Mouse (Mus musculus): ENCODE data around the gene Ssxb8. TPM values are rescaled to one million over a fixed set of nuclear protein-coding genes. Genes with fewer than 3 reads are reported as not detected.
A peak's percentile ranks its signal among the peaks of the same experiment; 100 is the strongest.
"Not testable (repeated sequence)": the region's sequence is repeated elsewhere in the genome, so short reads cannot be mapped to it uniquely, and the experiment has no call there.

Ssxb8 gene
- not detected for total RNA-seq (2021)

- not testable (repeated sequence) for DNase-seq
Observed at GRCm38 (mm10) chrX:8690744-8691143, at the start of gene Ssxb8. Gene Ssxb8, minus strand, starts transcription at chrX:8690844.

- DNase-seq: peak; percentile 27
Observed at GRCm38 (mm10) chrX:8732907-8733306, 42.3 kb upstream of the Ssxb8 start.

GRCm38 (mm10) chrX:8663085-8663484, 27.6 kb downstream of the Ssxb8 start:
- no peak for DNase-seq

Other genes with a start within 250 kb of the Ssxb8 start
- gene Ssxb2, start 229.1 kb downstream of the Ssxb8 start, total RNA-seq (2021): not detected
- not detected for gene Gm14459, start 165.9 kb downstream of the Ssxb8 start, total RNA-seq (2021)
- not detected for gene Ssxb6, start 142.6 kb downstream of the Ssxb8 start, total RNA-seq (2021)
- not detected for gene Ssxb3, start 99.0 kb downstream of the Ssxb8 start, total RNA-seq (2021)
- not detected for gene Ssx9, start 57.6 kb upstream of the Ssxb8 start, total RNA-seq (2021)
- gene Ssxb5, start 112.8 kb upstream of the Ssxb8 start, total RNA-seq (2021): not detected
- gene Gm6592, start 153.2 kb upstream of the Ssxb8 start, total RNA-seq (2021): not detected
- gene Gm5751, start 183.4 kb upstream of the Ssxb8 start, total RNA-seq (2021): not detected
- 1 to 10 TPM; 1.8 to 2.0 TPM for gene B630019K06Rik, start 201.5 kb upstream of the Ssxb8 start, total RNA-seq (2021)

All from heart, postnatal 4 days (tissue).